Mouse (Mus musculus) olfactory bulb, adult 2 months (tissue): ENCODE measurements at regions not wholly inside any gene's neighbourhood (a gene's known extent, or its start where the extent isn't known, plus 50 kb on each side); places are given as distances from the start of the nearest gene placed in this dataset.

ENCODE experiments used
- CTCF ChIP-seq: fragments of 200-500 bp; IDR thresholded peaks from 2 replicates; pipeline ENCODE4 v1.5.1; 2012; ENCODE audit warnings: low read depth, mild to moderate bottlenecking, low read length, moderate library complexity; ENCODE audit not compliant: insufficient read depth
- POLR2A ChIP-seq: fragments of 200-500 bp; IDR thresholded peaks from 2 replicates; pipeline ENCODE4 v1.6.1; 2012; ENCODE audit warnings: mild to moderate bottlenecking, low read depth, low read length, moderate library complexity; ENCODE audit not compliant: insufficient read depth

DNA sequence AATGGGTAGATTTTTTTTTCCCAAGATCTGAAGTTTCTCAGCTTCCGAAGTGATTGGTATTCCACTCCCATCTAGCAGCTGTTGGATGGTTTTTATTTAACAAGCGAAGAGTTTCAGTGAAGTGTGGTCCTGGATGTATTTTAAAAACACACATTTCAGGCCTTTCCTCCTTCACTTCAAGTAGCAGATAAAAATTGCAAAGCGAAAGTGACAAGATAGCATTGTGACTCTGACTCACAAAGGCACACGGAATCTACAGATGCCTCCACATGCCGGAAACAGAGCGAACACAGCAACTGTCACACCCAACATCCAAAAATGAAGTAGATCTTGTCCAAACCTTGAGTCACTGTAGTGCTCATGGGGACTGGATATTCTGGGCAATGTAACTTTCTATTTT lies 195.5 kb upstream of the Fbxo33 start:
- TF ChIP-seq CTCF: no peak
- no peak for TF ChIP-seq POLR2A
